Mouse (Mus musculus): ENCODE data around the gene Atp13a3.
"Not testable (repeated sequence)": the region's sequence is repeated elsewhere in the genome, so short reads cannot be mapped to it uniquely, and the experiment has no call there.

Atp13a3 gene

DNA sequence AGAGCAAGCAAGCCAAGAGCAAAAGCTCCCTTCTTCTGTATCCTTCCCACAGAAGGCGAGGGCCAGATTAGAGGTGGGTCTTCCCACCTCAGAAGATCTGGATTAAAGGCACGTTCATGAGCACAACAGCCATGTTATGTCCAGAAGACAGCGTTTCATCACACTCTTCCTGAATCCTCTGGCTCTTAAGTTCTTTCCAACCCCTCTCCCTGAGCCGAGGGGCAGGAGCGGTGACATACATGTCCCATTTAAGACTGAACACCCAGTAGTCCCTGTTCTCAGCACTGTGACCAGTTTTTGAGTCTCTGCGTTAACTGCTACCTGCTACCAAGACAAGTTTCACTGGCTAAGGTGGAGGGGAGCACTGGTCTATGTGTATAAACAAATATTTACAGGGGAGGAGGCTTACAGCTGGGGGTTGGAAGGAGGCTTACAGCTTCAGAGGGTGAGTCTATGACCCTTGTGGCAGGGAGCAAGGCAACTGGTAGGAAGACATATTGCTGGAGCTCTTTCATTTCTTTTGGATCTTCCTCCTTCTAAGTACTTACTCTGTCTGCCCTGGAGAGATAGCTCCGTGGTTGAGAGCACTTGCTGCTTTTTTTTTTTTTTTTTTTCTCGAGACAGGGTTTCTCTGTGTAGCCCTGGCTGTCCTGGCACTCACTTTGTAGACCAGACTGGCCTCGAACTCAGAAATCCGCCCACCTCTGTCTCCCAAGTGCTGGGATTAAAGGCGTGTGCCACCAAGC is at the start of gene Atp13a3:
Gene Atp13a3, minus strand, starts transcription at position 51 of the 746 bp plus-strand sequence.
- no peak for DNase-seq (ENCODE audit: low spot score)

DNA sequence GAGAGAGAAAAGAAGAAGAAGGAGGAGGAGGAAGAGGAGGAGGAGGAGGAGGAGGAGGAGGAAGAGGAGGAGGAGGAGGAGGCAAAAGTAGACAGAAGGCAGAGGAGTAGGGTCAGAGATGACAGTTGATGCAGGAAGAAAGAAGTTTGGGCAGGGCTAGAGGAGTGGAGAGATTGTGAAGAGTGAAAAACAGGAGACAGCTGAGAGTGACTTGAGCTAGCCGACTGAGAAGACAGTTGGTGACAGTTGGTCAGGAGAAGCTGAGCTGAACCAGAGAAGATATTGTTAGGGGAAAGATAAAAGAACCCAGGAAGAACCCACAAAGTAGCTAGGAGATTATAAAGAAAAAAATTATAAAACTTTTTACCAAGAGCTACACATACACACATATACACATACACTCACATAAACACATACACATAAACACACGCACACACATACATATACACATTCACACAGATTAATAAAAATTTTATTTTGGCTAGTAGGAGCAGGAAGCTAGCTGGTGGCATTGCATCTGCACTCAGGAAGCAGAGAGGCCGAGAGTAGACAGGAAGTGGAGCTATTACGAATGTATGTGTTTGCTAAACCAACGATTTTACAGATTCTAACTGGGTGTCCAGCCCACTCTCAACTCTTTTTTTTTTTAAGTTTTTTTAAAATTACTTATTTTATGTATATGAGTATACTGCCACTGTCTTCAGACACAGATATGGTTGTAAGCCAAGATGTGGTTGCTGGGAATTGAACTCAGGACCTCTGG is 47.6 kb upstream of the Atp13a3 start:
- no peak for DNase-seq (ENCODE audit: low spot score)

DNA sequence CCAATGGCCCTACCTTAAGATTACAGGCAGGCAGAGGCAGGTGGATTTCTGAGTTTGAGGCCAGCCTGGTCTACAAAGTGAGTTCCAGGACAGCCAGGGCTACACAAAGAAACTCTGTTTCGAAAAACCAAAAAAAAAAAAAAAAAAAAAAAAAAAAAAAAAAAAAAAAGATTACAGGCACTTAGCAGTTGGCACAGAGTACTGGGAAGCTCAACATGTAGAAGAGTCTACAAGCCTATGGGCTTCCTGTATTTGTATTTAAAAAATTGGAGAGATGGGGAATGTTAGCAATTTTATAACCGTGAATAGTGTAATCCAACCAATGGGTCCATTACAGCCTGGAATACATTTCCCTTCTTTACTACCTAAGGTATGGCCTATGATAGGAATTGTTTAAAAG is 45.4 kb upstream of the Atp13a3 start:
- DNase-seq (ENCODE audit: low spot score), result not testable (repeated sequence)

DNA sequence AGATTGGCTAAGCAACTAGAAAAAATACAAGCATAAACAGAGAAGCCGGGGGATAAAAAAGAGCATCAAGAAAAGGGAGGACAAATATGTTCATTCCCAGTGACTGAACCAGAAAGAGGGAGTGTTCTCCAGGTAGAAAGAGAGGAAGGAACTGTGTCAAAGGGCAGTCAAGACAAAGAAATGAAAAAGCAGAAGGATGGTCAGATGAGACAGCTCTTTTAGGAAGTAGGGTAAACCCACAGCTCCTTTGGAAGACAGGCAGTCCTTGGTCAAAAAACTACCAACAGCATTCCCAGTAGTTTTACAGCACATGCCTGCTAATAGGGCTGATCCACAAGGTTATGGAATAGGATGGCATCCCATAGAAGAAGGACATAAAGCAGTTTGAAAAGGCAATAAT is 43.2 kb upstream of the Atp13a3 start:
- DNase-seq (ENCODE audit: low spot score), result no peak

DNA sequence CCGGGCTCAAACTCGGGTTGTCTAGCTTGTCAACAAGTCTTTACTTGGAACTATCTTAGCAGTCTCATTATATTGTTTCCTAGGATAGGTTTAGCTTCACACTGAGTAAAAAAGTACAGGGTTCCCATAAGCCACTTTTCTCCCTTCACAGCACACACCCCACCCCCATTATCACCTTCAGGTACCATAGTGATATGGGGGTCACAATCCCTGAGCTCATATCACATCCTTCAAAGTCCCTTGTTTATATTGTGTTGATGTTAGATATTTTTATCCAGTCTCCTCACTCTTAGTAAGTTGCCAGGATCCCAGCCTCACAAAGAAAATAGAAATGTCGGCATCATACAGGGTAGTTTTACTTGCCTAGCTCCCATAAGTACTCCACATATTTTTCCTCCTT is 42.4 kb upstream of the Atp13a3 start:
- DNase-seq (ENCODE audit: low spot score), result no peak

DNA sequence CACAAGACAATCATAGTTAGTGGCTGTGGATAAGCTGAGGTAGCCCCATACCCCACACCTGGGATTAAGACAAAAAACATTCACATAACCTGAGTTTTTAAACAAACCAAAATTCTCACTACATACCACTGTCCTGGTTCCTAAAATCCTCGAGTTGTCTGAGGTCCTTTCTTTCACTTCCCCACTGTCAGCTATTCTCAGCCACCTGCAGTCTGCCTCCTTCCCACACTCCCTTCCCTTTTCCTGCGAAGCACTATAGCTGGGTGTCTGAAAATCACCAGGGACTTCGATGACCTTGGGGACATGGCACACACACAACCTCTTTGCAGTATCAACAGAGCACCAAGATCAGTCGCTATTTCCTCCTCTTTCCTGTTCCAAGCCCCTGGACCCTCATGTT is 41.9 kb upstream of the Atp13a3 start:
- no peak for DNase-seq (ENCODE audit: low spot score)

DNA sequence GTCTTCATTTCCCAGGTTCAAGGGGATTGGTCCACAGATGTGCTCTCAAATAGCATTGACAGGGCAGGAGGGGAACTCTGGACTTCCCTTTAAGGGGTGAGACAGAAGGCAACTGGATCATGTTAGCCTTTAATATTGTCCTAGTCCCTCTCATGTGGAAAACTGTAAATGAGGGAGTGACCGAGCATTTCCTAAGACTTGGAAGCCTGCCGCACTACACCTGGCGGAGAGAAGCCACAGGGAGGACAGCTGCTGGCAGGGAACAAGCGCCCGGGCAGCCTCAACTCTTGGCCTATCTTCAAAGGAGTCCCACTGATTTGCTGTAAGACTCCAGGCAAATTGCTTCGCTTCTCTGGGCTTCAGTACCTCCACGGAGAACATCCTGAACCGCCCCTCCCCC is 37.6 kb upstream of the Atp13a3 start:
- no peak for DNase-seq (ENCODE audit: low spot score)

DNA sequence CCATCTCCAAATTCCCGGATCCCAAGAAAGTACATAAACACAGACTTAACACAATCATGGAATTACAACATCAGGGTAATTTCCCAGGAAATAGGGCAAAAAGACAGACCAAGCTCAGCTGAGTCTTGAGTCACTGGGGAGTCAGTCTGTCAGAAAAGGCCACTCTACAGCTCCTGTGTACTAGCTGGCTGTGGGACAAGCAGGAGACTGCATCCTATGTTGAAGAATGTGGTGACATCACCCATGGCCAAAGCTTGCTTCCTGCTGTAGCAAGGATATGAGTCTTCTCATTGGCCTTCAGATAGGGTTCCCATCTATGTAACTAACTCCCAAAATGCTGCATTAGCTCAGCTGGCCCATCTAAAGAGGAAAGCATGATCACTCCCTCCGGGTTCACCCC is 36.7 kb upstream of the Atp13a3 start:
- DNase-seq (ENCODE audit: low spot score), result no peak

DNA sequence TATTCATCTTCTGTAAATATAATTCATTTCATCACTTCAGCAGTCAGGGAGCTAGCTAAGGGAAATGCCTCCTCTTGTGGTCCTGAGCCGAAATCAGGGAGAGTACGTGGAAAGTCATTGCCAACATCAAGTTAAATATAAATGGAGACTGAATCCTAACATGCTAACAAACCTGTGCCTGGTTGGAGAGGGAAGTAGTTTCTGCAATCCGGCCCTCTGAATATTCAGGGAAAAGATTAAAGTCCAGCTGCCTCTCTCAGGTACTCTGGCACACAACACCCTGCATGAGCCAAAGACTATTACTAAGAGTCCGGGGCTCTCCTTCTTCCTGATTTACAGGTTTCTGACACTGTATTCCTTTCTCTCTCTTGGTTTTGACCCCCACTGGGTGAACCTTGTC is 35.6 kb upstream of the Atp13a3 start:
- no peak for DNase-seq (ENCODE audit: low spot score)

DNA sequence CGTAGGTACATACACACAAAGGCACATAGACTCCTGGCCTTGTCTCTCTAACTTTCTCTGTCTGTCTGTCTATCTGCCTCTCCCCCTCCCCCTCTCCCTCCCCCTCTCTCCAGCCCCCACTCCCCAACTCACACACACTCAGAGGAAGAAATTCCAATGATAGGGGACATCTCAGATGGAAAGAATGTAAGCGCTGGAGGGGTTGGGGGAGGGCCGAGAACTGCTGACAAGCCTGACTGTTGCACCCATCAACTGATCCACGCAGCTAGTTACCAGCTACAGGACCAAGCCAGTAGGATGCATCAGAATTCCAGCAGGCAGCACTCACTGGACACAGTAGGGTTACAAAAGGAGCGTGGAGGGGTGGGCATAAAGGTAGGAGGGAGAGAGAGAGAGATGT is 34.1 kb upstream of the Atp13a3 start:
- DNase-seq (ENCODE audit: low spot score), result no peak

DNA sequence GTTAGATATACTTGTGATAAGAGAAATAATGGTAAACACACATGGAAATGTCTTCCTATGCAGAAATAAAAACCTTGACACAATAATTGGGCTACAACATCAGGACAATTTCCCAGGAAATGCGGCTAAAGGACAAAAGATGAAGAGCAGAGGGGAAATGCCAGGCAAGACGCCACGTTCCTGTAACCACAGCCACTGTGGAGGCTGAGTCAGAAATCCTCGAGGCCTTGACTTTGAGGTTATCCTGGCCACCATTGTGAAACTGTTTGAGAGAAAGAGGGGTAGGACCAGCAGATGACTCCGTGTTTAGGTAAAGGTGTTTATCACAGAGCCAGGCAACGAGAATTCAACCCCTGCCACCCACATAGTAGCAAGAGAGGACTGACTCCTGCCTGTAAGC is 33.6 kb upstream of the Atp13a3 start:
- no peak for DNase-seq (ENCODE audit: low spot score)

DNA sequence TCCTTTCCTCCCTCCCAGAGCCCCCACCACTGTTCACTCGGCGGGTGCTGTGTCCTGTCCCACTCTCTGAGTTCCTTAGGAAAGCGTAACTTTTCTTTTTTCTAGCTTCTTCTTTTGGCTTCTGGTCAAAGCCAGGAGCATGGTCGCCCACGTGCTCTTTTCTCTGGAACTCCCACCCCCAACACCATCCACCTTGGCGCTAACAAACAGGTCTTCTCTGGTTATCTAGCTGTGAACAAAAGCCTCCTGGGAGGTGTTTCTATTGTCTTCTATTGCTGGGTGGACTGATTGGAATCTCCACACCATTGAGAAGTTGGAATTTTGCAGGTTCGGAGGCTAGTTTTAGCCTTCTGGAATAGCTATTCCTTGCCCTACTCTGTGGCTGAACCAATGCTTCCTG is 30.5 kb upstream of the Atp13a3 start:
- DNase-seq (ENCODE audit: low spot score), result no peak

DNA sequence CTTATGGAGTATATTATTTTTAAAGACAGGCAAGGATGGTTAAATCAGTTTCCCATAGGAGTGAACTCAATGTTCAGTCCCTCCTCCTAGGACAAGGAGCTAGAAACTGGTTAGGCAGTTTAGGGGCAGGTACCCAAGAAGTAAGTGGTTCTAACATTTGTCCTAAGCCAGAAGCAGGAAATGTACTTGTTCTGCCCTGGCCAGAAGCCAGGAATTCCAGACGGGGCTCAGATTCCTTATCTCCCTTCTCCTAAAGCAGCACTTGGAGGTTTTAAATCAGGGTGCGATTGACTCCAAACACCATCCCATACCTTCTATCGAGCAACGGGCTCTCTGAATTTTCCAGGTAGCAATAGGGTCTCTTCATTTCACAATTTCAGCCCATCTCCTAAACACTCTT is 29.6 kb upstream of the Atp13a3 start:
- DNase-seq (ENCODE audit: low spot score), result no peak

DNA sequence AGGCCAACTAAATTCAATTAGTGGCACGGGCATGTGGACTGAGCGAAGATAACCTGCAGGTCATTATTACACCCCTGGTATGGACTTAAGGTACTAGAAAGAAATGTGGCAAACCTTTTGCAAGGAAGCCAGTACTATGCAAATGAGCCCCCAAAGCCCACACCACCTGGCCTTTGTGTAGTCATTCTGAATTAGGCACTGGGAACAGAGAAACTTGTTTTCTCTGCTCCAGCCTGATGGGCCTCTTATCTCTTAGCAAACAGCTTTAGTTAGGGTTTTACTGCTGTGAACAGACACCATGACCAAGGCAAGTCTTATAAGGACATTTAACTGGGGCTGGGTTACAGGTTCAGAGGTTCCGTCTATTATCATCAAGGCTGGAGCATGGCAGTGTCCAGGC is 27.4 kb upstream of the Atp13a3 start:
- no peak for DNase-seq (ENCODE audit: low spot score)

DNA sequence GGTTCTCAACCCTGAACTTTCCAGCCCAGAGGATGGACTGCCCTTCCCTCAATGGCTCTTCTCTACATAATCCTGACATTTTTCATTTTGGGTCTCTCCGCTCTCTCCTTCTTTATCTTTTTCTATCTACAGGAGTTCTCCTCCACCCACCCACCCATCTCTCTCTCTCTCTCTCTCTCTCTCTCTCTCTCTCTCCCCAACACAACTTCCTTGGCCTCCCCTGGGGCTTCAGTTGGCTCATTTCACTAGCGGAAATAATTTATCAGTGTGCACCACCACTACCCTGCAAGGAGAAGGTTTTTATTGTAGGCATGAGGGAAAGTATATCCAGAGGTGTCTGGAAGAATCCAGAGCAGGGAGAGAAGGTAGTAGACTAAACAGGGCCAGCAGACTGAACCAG is 26.3 kb upstream of the Atp13a3 start:
- no peak for DNase-seq (ENCODE audit: low spot score)

DNA sequence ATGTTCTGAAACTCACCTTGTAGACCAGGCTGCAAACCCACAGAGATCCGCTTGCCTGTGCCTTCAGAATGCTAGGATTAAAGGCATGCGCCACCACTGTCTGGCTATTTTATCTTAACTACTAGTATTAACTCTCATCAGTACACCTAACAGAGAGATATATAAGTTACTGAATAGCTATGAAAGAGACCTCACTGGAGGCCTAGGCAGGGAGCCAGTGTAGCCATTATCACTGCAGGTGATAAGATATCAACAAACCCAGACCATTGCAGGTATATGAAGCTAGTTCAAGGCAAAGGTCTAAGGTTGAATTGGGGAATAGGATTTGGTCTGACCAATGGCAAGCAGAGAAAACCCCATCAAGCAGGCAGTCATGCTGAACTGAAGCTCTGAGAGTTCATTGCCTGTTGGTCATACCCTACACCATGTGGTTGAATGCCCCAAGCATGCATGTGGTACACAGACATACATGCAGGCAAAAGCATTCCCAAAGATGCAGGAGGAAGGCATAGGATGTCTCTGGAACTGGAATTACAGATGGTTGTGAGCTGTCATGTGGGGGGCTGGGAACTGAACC is 24.8 kb upstream of the Atp13a3 start:
- no peak for DNase-seq (ENCODE audit: low spot score)

DNA sequence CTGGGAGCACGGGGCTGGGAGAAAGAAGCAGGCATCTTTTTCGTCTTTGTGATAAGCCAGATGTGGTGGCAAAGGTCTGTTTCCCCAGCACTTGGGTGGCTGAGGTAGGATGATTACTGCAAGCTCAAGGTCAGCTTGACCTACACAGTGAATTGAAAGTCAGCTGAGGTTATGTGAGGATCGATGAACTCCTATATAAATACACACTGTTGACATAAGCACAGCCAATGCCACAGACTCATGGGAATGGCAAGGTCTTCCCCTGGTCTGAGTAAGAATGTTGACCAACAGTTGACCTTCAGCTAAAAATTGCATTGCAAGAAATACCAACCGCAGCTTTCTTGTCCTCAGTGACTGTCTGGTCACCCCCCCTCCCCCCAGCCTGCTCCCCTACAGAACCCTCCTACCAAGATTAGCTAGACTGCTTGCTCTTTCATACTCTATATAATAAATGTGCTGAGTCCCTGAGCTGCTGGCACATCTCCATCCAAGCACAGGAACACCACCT is 23.0 kb upstream of the Atp13a3 start:
- DNase-seq (ENCODE audit: low spot score), result no peak

DNA sequence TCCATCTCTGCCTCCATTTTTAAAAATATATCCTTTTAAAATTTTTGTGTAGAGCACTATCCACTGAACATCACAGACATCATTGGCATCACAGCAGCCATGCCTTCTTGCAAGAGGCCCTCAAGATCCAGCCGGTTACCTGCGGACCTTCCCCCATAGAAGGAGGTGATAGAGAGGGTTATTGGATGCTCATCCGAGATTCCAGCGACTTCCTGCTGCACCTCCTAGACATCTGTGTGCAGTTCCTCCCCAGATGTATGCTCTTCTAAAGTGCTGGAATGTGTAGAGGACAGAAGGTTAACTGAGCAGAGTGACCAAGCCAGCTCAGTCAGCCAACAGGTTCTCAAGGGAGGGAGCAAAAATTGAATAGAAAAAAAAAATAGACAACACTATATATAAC is 21.7 kb upstream of the Atp13a3 start:
- DNase-seq (ENCODE audit: low spot score), result no peak

DNA sequence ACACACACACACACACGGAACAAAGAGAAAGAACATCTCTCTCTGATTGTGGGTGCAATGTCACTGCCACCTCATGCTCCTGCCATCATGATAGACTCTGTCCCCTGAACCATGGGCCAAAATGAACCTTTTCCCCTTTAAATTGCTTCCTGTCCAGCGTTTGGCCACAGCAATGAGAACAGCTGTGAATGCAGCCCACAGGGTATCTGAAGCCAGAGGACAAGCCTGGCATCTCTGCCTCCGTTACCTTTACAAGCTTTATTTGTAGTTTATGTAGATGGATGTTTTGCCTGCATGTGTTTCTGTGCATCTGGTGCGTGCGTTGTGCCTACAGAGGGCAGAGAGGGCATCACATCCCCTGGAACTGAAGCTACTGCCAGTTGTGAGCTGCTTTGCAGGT is 21.2 kb upstream of the Atp13a3 start:
- no peak for DNase-seq (ENCODE audit: low spot score)

DNA sequence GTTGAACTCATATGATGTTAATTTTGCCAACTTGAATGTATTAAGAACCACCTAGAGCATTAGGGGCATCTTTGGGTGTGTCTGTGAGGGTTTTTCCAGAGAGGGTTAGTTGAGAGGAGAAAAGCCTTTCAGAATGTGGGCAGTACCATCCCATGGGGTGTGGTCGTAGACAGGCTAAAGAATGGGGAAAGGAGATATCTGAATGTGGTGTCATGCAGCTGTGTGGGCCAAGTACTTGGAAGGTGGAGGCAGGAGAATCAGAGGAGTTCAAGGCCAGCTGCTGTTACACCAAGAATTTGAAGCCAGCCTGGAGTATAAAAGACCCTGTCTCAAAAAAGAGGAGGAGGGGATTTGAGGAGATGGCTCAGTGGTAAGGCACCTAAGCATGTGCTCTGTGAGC is 20.2 kb upstream of the Atp13a3 start:
- DNase-seq (ENCODE audit: low spot score), result no peak

DNA sequence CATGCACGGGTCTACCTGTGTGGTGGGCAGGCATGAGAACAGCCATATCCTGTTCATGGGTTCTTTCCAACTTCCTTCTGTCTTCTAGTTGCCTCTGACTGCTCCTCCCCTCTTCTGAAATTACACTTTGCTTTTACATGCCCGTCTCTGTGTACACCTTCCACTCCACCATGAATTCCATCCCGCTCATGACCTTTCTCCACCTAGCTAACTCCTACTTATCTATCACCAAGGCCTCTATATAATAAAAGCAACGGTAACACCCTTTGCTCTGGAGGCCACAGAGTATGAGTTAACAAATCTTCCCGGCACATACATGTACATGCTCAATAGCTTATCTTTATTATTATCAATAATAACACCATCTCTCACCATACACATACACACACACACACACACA is 18.3 kb upstream of the Atp13a3 start:
- no peak for DNase-seq (ENCODE audit: low spot score)

DNA sequence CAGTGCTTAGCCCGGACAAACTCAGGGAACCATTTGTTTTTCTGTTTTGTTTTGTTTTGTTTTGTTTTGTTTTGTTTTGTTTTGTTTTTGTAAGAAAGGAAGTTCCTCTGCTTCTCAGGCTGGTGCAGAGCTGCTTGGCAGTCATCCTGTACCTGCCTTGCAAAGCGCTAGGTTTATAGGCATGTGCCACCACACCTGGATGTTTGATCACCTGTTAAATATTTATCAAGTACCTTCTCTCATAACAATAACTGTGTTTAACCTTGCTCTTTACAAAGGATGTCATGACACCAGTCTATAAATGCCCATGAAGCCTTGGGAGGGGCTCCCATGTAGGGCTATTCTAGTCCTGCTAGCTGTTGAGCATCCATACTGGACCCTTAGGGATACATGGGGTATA is 10.9 kb upstream of the Atp13a3 start:
- no peak for DNase-seq (ENCODE audit: low spot score)

DNA sequence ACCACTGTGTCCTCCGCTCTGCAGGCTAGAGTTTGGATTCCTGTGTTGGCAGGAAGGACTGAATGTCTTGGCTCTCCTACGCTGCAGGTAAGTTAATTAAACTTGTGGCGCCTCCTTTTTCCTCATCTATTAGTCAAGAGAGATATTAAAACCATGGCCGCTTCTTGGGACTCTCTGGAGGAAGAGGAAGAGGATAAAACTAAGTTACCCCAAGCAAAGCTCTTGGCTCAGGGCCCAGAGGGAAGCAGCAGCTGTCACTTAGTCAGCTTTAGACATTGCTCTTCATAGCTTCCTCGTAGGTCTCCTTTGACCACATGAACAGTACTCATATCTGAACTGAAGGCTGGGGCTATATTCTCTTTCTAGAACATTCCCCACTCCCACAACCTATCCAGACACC is 10.5 kb upstream of the Atp13a3 start:
- no peak for DNase-seq (ENCODE audit: low spot score)

Data from embryo, embryonic 10.5 days (tissue).